Mouse (Mus musculus): ENCODE data around the gene Gabrb3.
"Not testable (repeated sequence)": the region's sequence is repeated elsewhere in the genome, so short reads cannot be mapped to it uniquely, and the experiment has no call there.

Gene Gabrb3

DNA sequence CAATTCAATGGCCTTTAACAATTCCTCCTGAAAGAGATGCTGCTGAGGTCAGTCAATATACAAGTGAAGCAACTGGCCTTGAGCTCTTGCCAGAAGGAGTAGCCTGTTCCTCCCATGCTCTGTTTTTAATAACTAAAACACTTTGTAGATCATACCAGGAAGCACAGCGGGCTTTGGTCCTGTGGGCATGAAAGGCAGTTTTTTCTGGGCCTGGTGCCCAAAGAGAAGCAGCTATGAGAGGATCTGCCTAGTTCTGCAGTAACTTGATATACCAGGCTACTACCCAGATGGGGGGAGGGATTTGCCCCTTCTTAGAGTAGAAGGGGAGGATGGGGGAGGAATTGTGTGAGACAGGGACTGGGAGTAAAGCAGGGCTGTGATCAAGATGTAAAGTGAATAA, 284.1 kb downstream of the Gabrb3 start:
- in situ Hi-C loops (cut with MboI, MseI): no loop called here

DNA sequence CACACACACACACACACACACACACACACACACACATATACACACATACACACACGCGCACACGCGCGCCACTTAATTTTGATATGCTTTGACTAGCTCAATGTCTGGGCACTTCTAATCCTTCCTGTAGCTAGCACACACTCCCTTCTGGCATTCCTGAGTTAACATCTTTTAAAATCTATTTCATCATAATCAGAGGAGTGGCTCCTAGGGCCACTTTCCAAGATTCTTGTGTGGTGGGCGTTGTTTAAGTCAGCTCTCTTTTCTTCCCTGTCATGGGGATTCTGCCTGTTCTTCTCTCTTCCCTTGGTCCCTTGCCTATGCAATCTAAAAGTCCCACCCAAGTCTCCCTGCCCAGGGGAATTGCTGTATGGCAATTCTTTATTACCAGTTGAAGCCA, 286.6 kb downstream of the Gabrb3 start:
- in situ Hi-C loops (cut with MboI, MseI): no loop called here

DNA sequence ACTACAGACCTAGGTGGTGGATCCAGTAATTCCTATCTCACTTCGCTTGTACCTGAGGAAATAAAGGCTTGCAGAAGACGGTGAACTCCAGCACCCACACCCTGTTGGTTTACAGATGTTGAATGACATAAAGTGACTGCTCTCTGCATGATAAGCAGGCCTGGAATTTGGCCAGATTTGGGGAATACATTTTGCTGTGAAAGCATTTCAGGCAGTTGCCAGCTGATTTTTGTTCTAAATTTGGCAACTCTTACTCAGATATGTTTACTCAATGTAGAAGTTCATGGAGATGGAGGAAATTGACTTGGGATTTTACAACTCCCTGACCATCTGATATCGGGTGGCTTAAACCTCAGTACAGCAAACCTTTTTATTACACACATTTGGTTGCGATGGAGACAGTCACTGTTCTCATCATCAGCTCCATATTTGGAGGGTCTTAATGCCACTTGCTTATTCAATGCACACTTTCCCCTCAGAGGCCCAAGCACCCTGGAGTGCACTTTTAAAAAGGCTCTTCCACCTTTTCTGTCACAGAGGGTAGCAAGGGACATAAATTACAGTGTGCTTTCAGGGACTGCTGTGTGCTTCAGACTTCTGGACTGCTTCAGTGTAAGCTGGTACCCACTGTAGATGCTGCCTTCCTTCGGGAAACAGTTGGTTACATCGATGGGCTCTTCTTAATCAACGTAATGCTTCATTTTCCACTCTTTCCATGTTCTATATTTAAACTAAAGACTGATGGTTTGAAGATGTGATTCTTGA, 287.7 kb downstream of the Gabrb3 start:
- in situ Hi-C loops (cut with MboI, MseI): no loop called here

DNA sequence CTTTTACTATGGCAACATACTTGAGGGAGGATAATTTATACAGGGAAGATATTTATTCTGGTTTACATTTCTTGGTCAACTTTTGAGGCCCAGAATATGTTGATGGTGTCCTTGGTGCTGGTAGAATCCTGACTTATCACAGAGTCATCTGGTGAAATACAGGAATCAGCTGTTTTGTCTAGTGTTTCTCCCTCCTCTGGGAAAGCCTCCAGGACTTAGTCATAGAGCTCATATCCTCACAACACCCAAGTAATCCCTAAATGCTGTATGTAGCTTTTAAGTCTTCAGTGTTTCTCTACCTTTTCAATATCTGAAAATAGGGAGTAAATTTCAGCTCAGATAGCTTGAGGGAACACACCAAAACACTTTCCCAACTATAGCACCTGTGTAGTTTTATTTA, 292.2 kb downstream of the Gabrb3 start:
- in situ Hi-C loops (cut with MboI, MseI): no loop called here

DNA sequence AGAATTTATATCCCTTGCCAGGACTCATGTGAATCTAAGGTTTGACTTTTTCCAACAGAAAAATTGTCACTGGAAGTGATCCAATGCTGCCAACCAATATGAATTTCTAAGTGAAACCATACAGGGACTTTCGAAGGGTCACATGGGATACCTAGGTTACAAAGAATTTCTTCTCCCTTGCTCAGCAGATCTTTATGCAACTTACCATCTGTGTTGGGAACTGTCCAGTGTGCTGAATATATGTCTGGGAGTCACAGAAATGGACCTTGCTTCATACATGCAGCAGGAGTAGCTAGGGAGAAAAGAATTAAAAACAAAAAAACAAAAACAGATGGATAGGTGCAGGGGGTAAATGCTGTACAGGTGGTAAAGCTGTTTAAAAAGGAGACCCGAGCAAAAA, 327.3 kb downstream of the Gabrb3 start:
- in situ Hi-C loops (cut with MboI, MseI): no loop called here

DNA sequence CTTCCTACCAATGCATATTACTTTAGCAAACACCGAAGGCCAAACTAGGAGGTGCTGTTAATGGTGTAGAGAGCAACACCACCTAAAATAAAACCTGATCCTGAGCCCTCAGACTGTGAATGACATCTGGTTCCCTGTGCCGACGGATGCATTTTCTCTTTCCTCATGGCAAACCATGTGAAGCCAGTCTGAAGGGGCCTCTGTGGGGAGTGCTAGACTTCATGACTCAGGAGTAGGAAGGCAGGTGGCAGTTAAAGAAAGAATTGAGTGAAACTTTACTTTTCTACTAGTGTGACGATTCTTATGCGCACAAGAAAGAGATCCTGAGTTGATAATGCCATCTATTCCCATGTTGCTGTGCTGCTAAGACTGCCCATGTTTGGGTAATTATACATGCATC, 341.0 kb downstream of the Gabrb3 start:
- in situ Hi-C loops (cut with MboI, MseI): no loop called here

DNA sequence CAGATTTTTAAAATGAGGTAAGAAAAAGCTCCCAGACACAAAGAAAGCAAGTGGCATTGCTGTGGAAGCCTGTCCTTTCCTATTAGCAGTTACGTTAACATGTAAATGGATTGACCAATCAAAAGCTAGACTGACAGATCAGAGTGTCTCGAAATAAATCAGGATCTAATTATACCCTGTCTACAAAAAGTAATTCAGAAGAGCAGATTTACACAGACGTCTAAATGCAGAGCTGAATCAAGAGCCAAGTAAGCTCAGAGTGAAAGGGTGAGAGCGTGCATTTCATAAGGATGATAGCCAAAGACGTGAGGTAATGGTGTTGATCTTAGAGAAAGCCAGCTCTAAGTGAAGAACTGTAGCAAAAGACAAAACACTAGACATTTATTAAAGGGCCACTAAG, 359.3 kb downstream of the Gabrb3 start:
- in situ Hi-C loops (cut with MboI, MseI): no loop called here

DNA sequence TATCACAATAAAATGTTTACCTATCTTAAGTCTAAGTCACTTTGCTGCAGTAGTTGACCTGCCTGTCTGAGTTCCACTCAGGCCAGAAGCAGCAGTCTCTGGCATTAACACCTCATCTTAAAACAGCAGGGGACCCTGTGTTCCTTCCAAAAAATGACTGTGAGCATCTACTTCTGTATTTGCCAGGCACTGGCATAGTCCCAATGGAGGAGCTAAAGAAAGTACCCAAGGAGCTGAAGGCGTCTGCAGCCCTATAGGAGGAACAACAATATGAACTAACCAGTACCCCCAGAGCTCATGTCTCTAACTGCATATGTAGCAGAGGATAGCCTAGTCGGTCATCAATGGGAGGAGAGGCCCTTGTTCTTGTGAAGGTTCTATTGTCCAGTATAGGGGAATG, 366.6 kb downstream of the Gabrb3 start:
- in situ Hi-C loops (cut with MboI, MseI): not testable (repeated sequence)

DNA sequence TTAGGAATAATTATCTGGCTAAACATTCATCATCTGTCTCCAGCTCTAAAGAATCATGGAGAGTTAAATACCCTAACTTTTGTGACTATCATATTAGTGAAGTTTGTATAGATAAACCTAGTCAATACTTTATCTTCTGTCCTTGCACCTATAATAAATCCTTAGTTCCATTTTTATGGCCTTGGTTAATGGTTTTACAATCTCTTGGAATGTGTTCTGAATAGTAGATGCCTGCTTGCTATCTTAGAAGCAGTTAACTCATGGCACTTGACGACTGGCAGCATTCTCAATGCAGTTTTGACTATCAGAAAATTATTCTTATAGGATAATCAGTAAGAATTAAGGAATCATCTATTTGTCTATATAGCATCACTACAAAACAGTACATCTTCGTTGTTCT, 368.0 kb downstream of the Gabrb3 start:
- in situ Hi-C loops (cut with MboI, MseI): no loop called here

DNA sequence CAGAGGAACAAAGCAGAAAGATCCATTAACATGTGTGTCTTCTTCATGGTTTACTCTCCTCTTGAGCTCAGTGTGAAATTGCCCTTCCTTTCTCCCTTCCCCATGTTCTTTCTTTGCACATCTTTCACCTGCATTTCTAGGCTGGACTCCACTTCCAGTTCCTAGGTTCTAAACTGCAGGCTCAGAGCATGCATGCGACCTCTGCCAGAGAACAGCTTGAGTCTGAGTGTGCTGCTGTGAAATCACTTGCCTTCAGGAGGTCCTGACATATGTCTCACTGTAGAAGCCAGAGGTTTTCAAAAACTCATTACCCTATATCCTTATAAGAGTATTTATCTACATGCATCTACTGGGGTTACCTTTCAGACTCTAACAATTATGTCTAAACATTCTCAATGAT, 383.8 kb downstream of the Gabrb3 start:
- in situ Hi-C loops (cut with MboI, MseI): no loop called here

DNA sequence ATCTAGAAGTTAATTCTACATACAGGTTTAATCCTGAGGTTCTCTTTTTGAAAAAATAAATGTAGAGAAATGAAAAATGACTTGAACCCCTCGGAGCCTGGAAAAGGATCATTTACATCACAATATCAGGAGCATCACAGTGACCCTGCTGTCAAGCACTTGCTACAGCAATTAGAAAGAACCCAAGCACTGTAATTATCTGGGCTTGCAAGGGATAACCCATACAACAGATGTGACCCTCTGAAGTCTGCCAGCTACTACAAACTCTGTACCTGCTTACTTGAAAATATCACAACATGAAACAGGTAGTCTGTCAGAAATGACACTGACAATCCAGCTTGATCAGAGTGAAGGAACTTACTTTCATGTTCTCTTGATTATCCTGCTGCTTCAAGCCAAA, 394.2 kb downstream of the Gabrb3 start:
- in situ Hi-C loops (cut with MboI, MseI): loop anchor here (10.0 kb wide), 1 partner anchor 1531 kb away; no protein-coding TSS in a partner anchor

DNA sequence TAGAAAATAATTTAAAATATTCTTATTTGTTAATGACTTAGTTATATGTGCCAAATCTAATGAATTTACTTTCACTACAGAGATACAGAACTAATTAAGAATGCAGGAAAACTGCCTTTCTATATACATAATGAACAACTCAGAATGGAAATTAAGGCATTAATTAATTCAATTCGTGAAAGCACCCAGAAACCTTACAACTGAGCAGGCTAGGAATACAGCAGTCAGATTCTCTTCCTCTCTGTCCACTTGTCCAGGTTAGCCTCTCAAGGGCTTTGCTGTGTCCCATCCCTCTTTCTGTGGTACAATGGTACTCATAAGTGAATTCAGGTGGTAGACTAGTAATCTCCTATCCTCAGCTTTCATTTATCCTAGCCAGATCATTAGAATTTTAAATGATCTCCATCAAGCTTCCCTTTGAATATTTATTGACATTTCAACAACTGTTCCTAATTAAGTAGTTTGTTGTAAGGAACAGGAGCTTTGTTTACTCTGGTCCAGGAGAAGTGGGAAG, 422.9 kb downstream of the Gabrb3 start:
- in situ Hi-C loops (cut with MboI, MseI): no loop called here

DNA sequence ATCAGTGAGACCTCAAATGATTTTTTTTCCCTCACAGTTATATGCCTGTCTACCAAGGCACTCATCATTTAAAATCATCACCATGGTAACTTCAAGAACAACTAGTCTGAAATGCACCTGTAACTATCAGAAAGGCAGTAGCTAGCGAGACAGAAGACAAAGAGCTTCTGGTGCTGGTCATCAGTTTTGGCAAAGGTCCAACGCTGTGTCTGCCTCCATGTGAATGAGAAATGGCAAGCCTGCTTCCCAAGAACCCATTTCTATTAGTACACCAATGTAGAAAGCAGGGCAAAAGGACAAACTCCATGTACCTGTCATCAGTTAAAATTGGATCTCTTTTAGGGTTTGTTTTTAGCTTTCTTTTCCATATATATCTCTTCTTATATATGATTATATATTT, 448.5 kb downstream of the Gabrb3 start:
- in situ Hi-C loops (cut with MboI, MseI): no loop called here

Data from regulatory T cell (primary cell).